Mouse (Mus musculus) ES-E14 (cell line): ENCODE results near the gene Ccdc126. TPM values are rescaled to one million over a fixed set of nuclear protein-coding genes. Genes with fewer than 3 reads are reported as not detected.

Experiments
- DNase-seq: peaks from one replicate; pipeline ENCODE4 v3.0.0-alpha.2; 2013; ENCODE audit warnings: low read depth, low spot score
- H3K27ac ChIP-seq: 2 replicates; pipeline ENCODE4 v1.5.1; 2012; ENCODE audit warnings: low read depth, mild to moderate bottlenecking, low read length, moderate library complexity, mixed read lengths; ENCODE audit not compliant: poor library complexity, insufficient read depth, severe bottlenecking
- H3K36me3 ChIP-seq: 2 replicates; pipeline ENCODE4 v1.6.1; 2012; ENCODE audit warnings: mild to moderate bottlenecking, low read length, moderate library complexity, mixed read lengths; ENCODE audit not compliant: control insufficient read depth, poor library complexity, insufficient read depth, severe bottlenecking
- H3K4me1 ChIP-seq, 2 experiments: fragments of 150-350 bp in 1 of 2; sonication (generic) in 1 of 2; 2 replicates each; pipeline ENCODE4 v1.6.1; 2012; ENCODE audit warnings: low read length in 2 of 2, mild to moderate bottlenecking in 1 of 2, mixed read lengths in 1 of 2; ENCODE audit not compliant: control insufficient read depth in 2 of 2, insufficient read depth in 2 of 2, poor library complexity in 1 of 2
- H3K4me3 ChIP-seq, 2 experiments: fragments of 150-350 bp in 1 of 2; sonication (generic) in 1 of 2; 2 replicates each; pipeline ENCODE4 v1.5.1; 2012; ENCODE audit warnings: low read length in 2 of 2, low read depth in 1 of 2, mild to moderate bottlenecking in 1 of 2, mixed read lengths in 1 of 2; ENCODE audit not compliant: insufficient read depth in 1 of 2, poor library complexity in 1 of 2, severe bottlenecking in 1 of 2
- H3K9ac ChIP-seq: 2 replicates; pipeline ENCODE4 v1.6.1; 2012; ENCODE audit warnings: low read depth, mild to moderate bottlenecking, low read length, mixed read lengths; ENCODE audit not compliant: poor library complexity, insufficient read depth, severe bottlenecking
- H3K9me3 ChIP-seq: fragments of 150-350 bp; sonication (generic); 2 replicates; pipeline ENCODE4 v1.6.1; 2012; ENCODE audit warnings: low read depth, mild to moderate bottlenecking, low read length; ENCODE audit not compliant: control insufficient read depth, insufficient read depth
- CHD2 ChIP-seq: IDR thresholded peaks from 2 replicates; pipeline ENCODE4 v1.6.1; 2014; ENCODE audit warnings: mild to moderate bottlenecking, low read depth, low read length, inconsistent platforms
- HCFC1 ChIP-seq: IDR thresholded peaks from 2 replicates; pipeline ENCODE4 v1.6.1; 2012; ENCODE audit warnings: low read length, inconsistent platforms, borderline replicate concordance; ENCODE audit not compliant: insufficient read depth
- MAFK ChIP-seq: IDR thresholded peaks from 2 replicates; pipeline ENCODE4 v1.6.1; 2014; ENCODE audit warnings: mild to moderate bottlenecking, low read depth, low read length, inconsistent platforms; ENCODE audit not compliant: insufficient read depth
- ZC3H11A ChIP-seq: IDR thresholded peaks from 2 replicates; pipeline ENCODE4 v1.6.1; 2012; ENCODE audit warnings: low read depth, mild to moderate bottlenecking, inconsistent platforms, low read length, borderline replicate concordance
- ZNF384 ChIP-seq: IDR thresholded peaks from 2 replicates; pipeline ENCODE4 v1.6.1; 2012; ENCODE audit warnings: low read depth, low read length, inconsistent platforms
- in situ Hi-C, 2 experiments: fragments of 600-800 bp; cut with MboI; formaldehyde crosslinking; loops; one replicate each; pipeline ENCODE4 v1.15.1; 2025; ENCODE audit warnings: low sequenced_read_pairs in 2 of 2, inconsistent platforms in 1 of 2; ENCODE audit not compliant: unreplicated experiment in 2 of 2
- total RNA-seq: library from RNA; depleted of rRNA; stranded (reverse); fragments of 300-350 nt; gene quantifications from 2 replicates; pipeline ENCODE4 v1.2.3, GENCODE M21; 2012; rRNA removed

Gene Ccdc126
- total RNA-seq, 1 experiment: 8.4 TPM

DNA sequence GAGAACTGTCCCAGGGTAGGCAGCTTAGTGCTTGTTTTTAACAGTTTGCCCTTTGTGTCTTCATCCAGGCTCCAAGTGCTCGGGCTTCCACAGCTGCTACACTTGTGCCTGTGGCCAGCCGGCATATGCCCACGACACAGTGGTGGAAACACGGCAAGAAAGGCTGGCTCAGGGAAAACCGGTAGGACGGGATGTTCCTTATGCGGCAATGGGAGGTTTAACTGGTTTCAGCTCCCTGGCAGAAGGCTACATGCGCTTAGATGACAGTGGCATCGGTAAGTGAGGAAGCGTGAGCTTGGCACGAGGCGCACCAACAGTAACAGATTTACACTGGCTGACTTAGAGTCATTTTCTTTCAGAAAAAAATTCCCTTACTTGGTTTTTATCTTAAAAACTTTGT lies 59.3 kb downstream of the Ccdc126 start:
- DNase-seq: no peak
- Histone ChIP-seq H3K36me3 (no peaks in the 10 kb centered on the region), H3K9ac (no peak overlapping the region), H3K9me3 (no peaks in the 10 kb centered on the region), H3K4me3 (no peak overlapping the region), H3K4me1 (peaks cover 0 to 2% of the 10 kb centered on the region in 2 experiments; a peak in 1 of 4 replicates), H3K27ac (no peak overlapping the region)
- in situ Hi-C loops: no loop called here
- no peak for TF ChIP-seq CHD2
- TF ChIP-seq ZC3H11A: no peak
- no peak for TF ChIP-seq MAFK
- TF ChIP-seq ZNF384: no peak
- TF ChIP-seq HCFC1: no peak

Other genes with a start within 250 kb of the Ccdc126 start
- gene Malsu1, start 245.5 kb upstream of the Ccdc126 start, total RNA-seq: 27.3 and 28.8 TPM in 2 replicates
- gene Igf2bp3, start 104.3 kb upstream of the Ccdc126 start, total RNA-seq: 20.0 and 32.8 TPM in 2 replicates
- gene Tra2a, start 55.2 kb upstream of the Ccdc126 start, total RNA-seq: 105 and 136 TPM in 2 replicates
- 3.8 and 4.9 TPM in 2 replicates for gene Fam221a, start 48.5 kb downstream of the Ccdc126 start, total RNA-seq
- gene Stk31, start 76.3 kb downstream of the Ccdc126 start, total RNA-seq: 3.9 and 10.5 TPM in 2 replicates